Mouse (Mus musculus): ENCODE measurements around the gene Glp2r. TPM values are rescaled to one million over a fixed set of nuclear protein-coding genes. Genes with fewer than 3 reads are reported as not detected.

Glp2r gene
- polyA plus RNA-seq, 1 experiment from 2014 or later: 0.13 TPM

DNA sequence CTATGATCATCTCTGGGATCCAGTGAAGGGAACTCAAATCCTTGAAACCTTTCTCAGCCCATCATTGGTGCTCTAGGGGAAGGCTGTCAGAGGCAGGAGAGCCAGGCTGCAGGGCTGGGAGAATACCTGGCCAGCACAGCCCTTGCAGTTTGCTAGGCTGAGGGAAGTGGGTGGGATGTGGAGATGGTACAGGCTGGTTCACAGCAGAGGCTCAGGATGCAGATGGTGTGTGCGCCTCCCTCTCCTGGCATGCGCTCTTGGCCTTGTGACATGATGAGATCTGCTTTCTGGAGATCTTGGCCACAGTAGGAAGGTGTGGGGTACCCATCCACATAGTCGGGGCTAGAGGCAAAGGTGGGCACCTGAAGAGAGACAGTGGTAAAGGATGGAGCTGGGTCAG is 106.7 kb downstream of the Glp2r start:
- Histone ChIP-seq H3K9ac (replicated peaks; ENCODE audit: low read depth, low read length) (no peak overlapping the region), H3K4me1 (ENCODE audit: control insufficient read depth, insufficient read depth, low read length) (no peaks in the 10 kb centered on the region)
- 86% methylated on average over 3 of the region's 3 CpGs for WGBS

DNA sequence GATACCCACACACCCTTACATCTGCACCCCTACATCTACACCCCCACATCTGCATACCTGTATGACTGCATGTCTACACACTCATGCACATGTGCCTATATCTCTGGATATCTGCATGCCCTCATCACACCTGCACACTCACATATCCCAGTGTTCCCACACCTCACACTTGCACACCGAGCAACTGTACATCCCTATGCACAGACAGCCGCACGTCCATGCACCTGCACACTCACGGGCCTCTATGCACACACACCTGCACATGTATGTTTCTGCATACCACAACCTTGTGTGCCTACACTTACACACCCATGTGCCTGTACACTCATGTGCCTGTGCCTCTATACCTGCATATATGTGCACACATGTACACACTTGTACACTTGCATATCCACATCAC is 107.5 kb downstream of the Glp2r start:
- H3K9me3 ChIP-seq (ENCODE audit: control insufficient read depth, low read depth, low read length): no peaks in the 10 kb centered on the region
- no peaks in the 10 kb centered on the region for H3K36me3 ChIP-seq (ENCODE audit: control insufficient read depth, insufficient read depth, low read length)
- no peak overlapping the region for H3K27ac ChIP-seq (ENCODE audit: low read length)
- no peak overlapping the region for H3K4me2 ChIP-seq (replicated peaks; ENCODE audit: low read depth, low read length)
- 93% methylated on average over 4 of the region's 4 CpGs for WGBS
- H3K4me1 ChIP-seq (ENCODE audit: control insufficient read depth, insufficient read depth, low read length): no peaks in the 10 kb centered on the region
- ATAC-seq (ENCODE audit: insufficient number of reproducible peaks, insufficient read depth, low FRiP score, low read depth): no peak
- H3K27me3 ChIP-seq (ENCODE audit: control insufficient read depth, insufficient read depth, low read length): no peaks in the 10 kb centered on the region
- H3K4me3 ChIP-seq (ENCODE audit: low read depth, low read length): no peak overlapping the region
- no peak overlapping the region for H3K9ac ChIP-seq (replicated peaks; ENCODE audit: low read depth, low read length)

More for the DNA sequence above, 106.7 kb downstream of the Glp2r start:
- H3K4me3 ChIP-seq (ENCODE audit: low read depth, low read length): no peak overlapping the region
- H3K4me2 ChIP-seq (replicated peaks; ENCODE audit: low read depth, low read length): no peak overlapping the region
- no peaks in the 10 kb centered on the region for H3K36me3 ChIP-seq (ENCODE audit: control insufficient read depth, insufficient read depth, low read length)
- ATAC-seq (ENCODE audit: insufficient number of reproducible peaks, insufficient read depth, low FRiP score, low read depth): no peak
- no peaks in the 10 kb centered on the region for H3K9me3 ChIP-seq (ENCODE audit: control insufficient read depth, low read depth, low read length)
- H3K27ac ChIP-seq (ENCODE audit: low read length): no peak overlapping the region
- H3K27me3 ChIP-seq (ENCODE audit: control insufficient read depth, insufficient read depth, low read length): no peaks in the 10 kb centered on the region

DNA sequence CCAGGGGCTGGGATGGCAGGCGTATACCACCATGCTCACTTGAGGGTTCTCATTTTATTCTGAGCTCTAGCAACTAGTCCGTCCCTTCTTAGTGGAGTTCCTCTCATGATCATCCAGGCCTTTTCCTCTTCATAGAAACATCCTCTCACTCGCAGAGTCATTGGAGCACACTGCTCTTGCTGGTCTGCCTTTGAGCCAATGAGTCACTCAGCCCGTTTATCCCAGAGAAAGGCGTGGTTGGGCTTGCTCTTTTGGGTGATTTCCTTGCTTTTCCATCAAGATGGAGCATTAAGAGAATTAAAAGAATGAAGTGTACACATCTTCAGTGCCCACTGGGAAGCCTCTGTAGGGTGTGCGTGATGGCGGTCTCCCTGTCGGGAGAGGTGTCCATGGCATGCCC is 109.5 kb downstream of the Glp2r start:
- Histone ChIP-seq H3K36me3 (ENCODE audit: control insufficient read depth, insufficient read depth, low read length) (no peaks in the 10 kb centered on the region), H3K27ac (ENCODE audit: low read length) (no peak overlapping the region), H3K4me1 (ENCODE audit: control insufficient read depth, insufficient read depth, low read length) (no peaks in the 10 kb centered on the region), H3K4me2 (replicated peaks; ENCODE audit: low read depth, low read length) (no peak overlapping the region), H3K27me3 (ENCODE audit: control insufficient read depth, insufficient read depth, low read length) (no peaks in the 10 kb centered on the region), H3K9me3 (ENCODE audit: control insufficient read depth, low read depth, low read length) (no peaks in the 10 kb centered on the region), H3K9ac (replicated peaks; ENCODE audit: low read depth, low read length) (no peak overlapping the region), H3K4me3 (ENCODE audit: low read depth, low read length) (no peak overlapping the region)
- no peak for ATAC-seq (ENCODE audit: insufficient number of reproducible peaks, insufficient read depth, low FRiP score, low read depth)
- WGBS: 90% methylated on average over 8 of the region's 8 CpGs

DNA sequence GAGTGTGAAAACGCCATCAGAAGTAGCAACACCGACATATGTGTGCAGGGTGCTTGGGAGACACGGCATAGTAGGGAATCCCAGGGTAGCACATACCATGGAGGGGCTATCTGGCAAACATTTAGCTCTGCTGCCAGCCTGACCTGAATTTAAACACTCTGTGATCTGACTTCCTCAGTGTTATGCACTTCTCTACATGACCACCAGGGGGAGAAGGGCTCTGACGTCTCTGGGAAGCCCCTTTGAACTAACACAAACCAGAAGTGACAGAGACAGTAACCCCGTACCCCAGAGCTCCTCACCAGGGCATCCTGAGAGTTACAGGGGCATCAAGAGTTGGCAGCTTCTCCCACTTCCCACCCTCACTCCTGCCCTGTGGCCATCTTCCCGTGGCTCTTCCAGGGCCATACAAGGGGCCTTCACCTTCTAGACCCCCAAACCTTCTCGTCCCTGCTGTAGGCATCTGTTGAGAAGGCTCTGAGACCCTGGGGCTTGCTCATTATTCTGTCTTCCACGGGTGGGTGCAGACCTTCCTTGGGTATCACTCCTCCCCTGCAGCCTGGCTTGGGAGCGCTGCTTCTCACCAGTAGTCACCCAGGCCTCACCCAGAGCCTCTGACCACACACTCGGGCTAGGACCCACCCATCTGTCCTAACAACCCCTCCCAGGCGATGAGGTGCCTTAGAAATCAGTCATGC is 113.1 kb downstream of the Glp2r start:
- no peak; the same call in 1 of the 2 replicates for ATAC-seq (ENCODE audit: insufficient number of reproducible peaks, insufficient read depth, low FRiP score, low read depth)
- WGBS: 40% methylated on average over 11 of the region's 11 CpGs

DNA sequence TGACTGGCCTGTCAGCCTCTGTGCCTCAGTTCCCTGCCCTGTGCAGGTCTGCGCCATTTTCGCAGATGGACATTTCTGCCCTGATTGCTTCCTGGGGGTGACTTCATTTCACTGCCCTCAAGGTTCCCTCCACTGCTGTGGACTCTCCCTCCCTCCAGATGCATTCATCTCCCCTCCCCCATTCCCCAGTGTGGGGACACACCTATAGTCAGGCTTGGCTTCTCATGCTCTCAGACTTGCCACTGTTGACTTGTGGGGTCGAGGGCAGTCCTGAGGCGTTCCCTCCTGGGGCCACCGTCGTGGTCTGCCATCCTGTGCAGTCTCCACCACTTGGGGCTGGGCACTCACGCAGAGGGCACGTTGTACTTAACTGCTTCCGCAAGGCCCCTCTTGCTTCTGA is 114.1 kb downstream of the Glp2r start:
- WGBS: 82% methylated on average over 9 of the region's 9 CpGs
- Histone ChIP-seq H3K9me3 (ENCODE audit: control insufficient read depth, low read depth, low read length) (no peaks in the 10 kb centered on the region), H3K4me1 (ENCODE audit: control insufficient read depth, insufficient read depth, low read length) (no peaks in the 10 kb centered on the region; the same call in 1 of the 2 replicates), H3K4me2 (replicated peaks; ENCODE audit: low read depth, low read length) (no peak overlapping the region), H3K9ac (replicated peaks; ENCODE audit: low read depth, low read length) (no peak overlapping the region), H3K27ac (ENCODE audit: low read length) (no peak overlapping the region), H3K4me3 (ENCODE audit: low read depth, low read length) (no peak overlapping the region), H3K27me3 (ENCODE audit: control insufficient read depth, insufficient read depth, low read length) (no peaks in the 10 kb centered on the region), H3K36me3 (ENCODE audit: control insufficient read depth, insufficient read depth, low read length) (no peaks in the 10 kb centered on the region)
- no peak for ATAC-seq (ENCODE audit: insufficient number of reproducible peaks, insufficient read depth, low FRiP score, low read depth)

More for the DNA sequence above, 113.1 kb downstream of the Glp2r start:
- Histone ChIP-seq H3K27ac (ENCODE audit: low read length) (no peak overlapping the region), H3K4me1 (ENCODE audit: control insufficient read depth, insufficient read depth, low read length) (no peaks in the 10 kb centered on the region), H3K4me3 (ENCODE audit: low read depth, low read length) (no peak overlapping the region), H3K9me3 (ENCODE audit: control insufficient read depth, low read depth, low read length) (no peaks in the 10 kb centered on the region), H3K9ac (replicated peaks; ENCODE audit: low read depth, low read length) (no peak overlapping the region), H3K27me3 (ENCODE audit: control insufficient read depth, insufficient read depth, low read length) (no peaks in the 10 kb centered on the region), H3K4me2 (replicated peaks; ENCODE audit: low read depth, low read length) (no peak overlapping the region), H3K36me3 (ENCODE audit: control insufficient read depth, insufficient read depth, low read length) (no peaks in the 10 kb centered on the region)

DNA sequence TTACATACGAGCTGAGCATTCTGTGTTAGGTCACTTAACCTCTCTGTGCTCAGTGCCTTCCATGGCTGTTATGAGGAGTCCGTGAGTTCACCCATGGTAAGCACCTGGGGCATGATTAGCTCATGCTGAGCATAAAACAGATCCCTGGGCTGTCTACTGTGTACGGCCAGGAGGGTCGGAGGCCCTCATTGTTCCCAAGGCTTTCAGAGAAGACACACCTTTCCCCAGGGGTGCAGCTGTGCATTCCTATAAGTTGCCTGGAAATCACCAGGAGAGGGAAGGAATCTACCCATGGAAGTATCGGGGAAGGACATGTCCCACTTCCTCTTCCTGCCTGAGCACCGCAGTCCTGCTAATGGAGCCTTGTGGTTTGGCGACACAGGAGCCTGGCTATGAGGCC is 114.6 kb downstream of the Glp2r start:
- Histone ChIP-seq H3K27ac (ENCODE audit: low read length) (no peak overlapping the region), H3K27me3 (ENCODE audit: control insufficient read depth, insufficient read depth, low read length) (no peaks in the 10 kb centered on the region), H3K4me2 (replicated peaks; ENCODE audit: low read depth, low read length) (no peak overlapping the region), H3K4me1 (ENCODE audit: control insufficient read depth, insufficient read depth, low read length) (no peaks in the 10 kb centered on the region; the same call in 1 of the 2 replicates), H3K4me3 (ENCODE audit: low read depth, low read length) (no peak overlapping the region), H3K9me3 (ENCODE audit: control insufficient read depth, low read depth, low read length) (no peaks in the 10 kb centered on the region), H3K36me3 (ENCODE audit: control insufficient read depth, insufficient read depth, low read length) (no peaks in the 10 kb centered on the region), H3K9ac (replicated peaks; ENCODE audit: low read depth, low read length) (no peak overlapping the region)
- ATAC-seq (ENCODE audit: insufficient number of reproducible peaks, insufficient read depth, low FRiP score, low read depth): no peak; the same call in 1 of the 2 replicates
- 80% methylated on average over 7 of the region's 7 CpGs for WGBS

DNA sequence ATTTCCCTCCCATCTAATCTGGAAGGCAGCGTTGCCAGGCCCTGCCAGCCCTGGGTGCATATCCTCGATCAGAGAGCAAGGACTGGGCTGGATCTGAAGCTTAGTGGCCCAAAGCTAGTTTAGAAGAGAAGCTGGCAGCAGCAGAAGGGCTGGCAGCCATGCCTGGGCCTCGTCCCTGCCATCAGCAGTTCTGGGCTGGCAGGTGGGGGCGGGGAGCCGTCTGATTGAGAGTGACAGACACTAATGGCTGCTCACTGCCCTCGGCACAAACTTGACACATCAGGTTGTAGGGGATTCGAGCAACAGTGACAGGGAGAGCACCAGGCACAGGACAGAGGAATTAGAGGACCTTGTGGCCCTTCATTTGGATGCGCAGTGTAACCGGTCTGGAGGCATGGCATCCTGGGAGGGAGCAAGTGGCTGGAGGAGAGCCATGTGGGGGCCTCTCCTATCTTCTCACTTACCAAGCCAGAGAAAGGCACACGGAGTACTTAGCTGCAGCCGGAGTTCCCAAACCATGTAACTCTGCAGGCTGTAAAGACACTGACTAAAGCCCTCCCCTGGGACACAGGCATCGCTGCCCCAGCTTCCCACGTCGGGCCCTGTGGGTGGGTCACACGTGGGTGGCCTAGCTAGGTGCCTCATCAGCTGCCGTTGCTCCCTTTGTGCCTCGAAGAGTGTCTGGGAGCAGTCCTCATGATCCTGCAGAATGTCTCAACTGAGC is 115.6 kb downstream of the Glp2r start:
- Histone ChIP-seq H3K4me1 (ENCODE audit: control insufficient read depth, insufficient read depth, low read length) (no peaks in the 10 kb centered on the region; the same call in 1 of the 2 replicates), H3K9me3 (ENCODE audit: control insufficient read depth, low read depth, low read length) (no peaks in the 10 kb centered on the region), H3K9ac (replicated peaks; ENCODE audit: low read depth, low read length) (no peak overlapping the region), H3K36me3 (ENCODE audit: control insufficient read depth, insufficient read depth, low read length) (no peaks in the 10 kb centered on the region), H3K27me3 (ENCODE audit: control insufficient read depth, insufficient read depth, low read length) (no peaks in the 10 kb centered on the region), H3K27ac (ENCODE audit: low read length) (no peak overlapping the region), H3K4me2 (replicated peaks; ENCODE audit: low read depth, low read length) (no peak overlapping the region), H3K4me3 (ENCODE audit: low read depth, low read length) (no peak overlapping the region)
- 74% methylated on average over 17 of the region's 17 CpGs for WGBS
- no peak for ATAC-seq (ENCODE audit: insufficient number of reproducible peaks, insufficient read depth, low FRiP score, low read depth)

DNA sequence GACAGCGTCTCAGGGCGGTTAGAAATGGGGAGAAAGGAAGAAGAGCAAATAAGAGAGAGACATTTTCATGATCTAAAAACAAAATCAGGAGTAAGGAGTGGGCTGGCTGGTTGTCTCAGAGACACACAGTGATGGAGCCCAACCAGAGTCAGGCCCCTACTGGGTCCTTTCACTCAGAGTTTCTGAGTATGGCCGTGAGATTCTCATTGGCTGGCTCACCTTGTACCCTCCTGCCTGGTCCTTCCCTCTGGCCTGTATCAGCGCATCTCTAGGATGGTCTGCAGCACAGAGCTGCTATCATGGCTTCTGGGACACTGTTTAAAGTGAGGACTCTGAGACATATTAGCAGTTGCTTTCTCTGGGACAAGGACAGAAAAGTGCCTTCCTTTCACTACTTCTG is 116.4 kb downstream of the Glp2r start:
- Histone ChIP-seq H3K4me1 (ENCODE audit: control insufficient read depth, insufficient read depth, low read length) (no peaks in the 10 kb centered on the region; the same call in 1 of the 2 replicates), H3K4me2 (replicated peaks; ENCODE audit: low read depth, low read length) (no peak overlapping the region), H3K27ac (ENCODE audit: low read length) (no peak overlapping the region), H3K36me3 (ENCODE audit: control insufficient read depth, insufficient read depth, low read length) (no peaks in the 10 kb centered on the region), H3K9me3 (ENCODE audit: control insufficient read depth, low read depth, low read length) (no peaks in the 10 kb centered on the region), H3K27me3 (ENCODE audit: control insufficient read depth, insufficient read depth, low read length) (no peaks in the 10 kb centered on the region), H3K9ac (replicated peaks; ENCODE audit: low read depth, low read length) (no peak overlapping the region), H3K4me3 (ENCODE audit: low read depth, low read length) (no peak overlapping the region)
- WGBS: 88% methylated on average over 4 of the region's 4 CpGs
- no peak for ATAC-seq (ENCODE audit: insufficient number of reproducible peaks, insufficient read depth, low FRiP score, low read depth)
